Mouse (Mus musculus) left cerebral cortex, postnatal 4 days (tissue): ENCODE data around the gene Gpc6. TPM values are rescaled to one million over a fixed set of nuclear protein-coding genes. Genes with fewer than 3 reads are reported as not detected.
A peak's percentile ranks its signal among the peaks of the same experiment; 100 is the strongest.

Source experiments
- DNase-seq: peaks from one replicate; pipeline ENCODE4 v3.0.0-alpha.2; 2022
- intact Hi-C: fragments of 180-260 bp; cut with DNase I; formaldehyde crosslinking; loops from one replicate; pipeline ENCODE4 v1.15.1; 2025
- total RNA-seq, 2 experiments: library from RNA; stranded (reverse); gene quantifications; 2 replicates each; pipeline ENCODE4 v1.2.3; 2021

Gene Gpc6
- total RNA-seq, 2 experiments from 2014 or later = 24.8 to 26.4 TPM

DNA sequence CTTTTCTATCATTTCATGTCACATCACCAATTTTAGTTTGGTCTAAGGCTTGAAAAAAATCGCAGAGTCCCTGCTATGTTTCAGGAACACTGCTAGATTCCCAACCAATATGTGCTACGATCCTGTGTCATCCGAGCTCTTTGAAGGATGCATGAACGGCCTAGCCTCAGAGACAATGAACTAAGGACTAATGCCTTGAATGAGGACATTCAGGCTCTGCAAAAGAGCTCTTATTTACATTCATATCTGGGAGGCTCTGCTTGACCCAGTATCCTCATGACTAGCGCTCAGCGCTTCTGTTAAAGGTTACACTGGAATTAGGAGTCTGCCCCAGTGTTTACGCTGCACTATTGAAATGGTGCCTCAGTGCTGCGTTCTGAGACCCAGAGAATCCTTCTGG, 125.8 kb downstream of the Gpc6 start:
- intact Hi-C loops = no loop called here

DNA sequence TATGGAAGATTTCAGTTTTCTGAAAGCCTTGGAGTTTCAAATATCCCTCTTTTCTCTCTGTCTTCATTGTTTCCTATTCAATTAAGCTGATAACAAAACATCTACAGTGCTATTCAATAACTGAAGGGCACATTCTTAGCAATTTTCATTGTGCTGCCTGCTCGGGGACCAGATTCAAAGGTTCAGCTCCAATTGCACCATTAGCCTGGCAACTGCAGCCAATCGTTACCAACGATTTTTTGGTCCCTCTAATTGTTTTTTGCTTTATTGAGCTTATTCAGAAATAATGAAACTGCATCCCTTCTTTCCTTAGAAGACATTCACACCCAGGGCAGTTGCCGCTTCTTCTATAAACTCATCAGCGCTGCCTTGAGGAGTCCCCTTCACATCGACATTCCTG, 128.2 kb downstream of the Gpc6 start:
- DNase-seq = no peak
- intact Hi-C loops = no loop called here

More for the DNA sequence above, 125.8 kb downstream of the Gpc6 start:
- no peak for DNase-seq

DNA sequence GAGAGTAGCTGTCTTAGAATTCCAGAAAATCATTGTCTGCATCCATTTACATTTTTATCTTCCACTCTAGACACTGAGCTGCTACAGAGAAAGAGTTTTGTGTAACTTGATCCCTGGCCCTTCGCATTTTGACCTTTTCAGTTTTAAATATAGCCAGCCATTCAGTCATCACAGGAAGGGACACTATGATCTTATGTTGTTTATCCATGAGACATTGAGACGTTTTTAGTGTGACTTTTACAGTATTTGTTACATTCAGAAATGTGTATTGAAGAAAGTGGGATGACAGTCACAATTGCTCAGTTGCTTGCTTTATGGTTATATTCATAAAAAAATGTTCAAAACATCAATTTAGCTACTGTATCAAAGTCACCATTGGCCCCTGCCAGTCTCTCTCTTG, 130.0 kb downstream of the Gpc6 start:
- intact Hi-C loops = no loop called here
- no peak for DNase-seq

DNA sequence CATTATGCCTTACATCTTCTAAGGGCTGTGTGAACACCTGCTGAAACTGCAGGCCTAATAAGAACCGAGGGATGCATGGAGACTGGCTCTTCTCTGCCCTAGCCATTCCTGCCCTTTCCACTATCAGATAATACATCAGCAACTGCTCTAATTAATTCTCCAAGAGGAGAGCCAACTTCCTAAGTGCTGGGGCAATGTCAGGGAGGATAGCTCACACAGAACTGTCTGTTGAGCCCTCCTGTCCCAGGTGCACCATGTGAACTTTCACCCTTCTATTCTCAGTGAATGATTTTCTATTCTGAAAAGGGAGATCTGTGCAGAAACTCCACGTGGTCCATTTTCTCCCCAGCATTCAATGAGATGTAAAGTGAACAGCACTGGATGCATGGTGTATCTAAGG, 136.0 kb downstream of the Gpc6 start:
- no peak for DNase-seq
- intact Hi-C loops = no loop called here

DNA sequence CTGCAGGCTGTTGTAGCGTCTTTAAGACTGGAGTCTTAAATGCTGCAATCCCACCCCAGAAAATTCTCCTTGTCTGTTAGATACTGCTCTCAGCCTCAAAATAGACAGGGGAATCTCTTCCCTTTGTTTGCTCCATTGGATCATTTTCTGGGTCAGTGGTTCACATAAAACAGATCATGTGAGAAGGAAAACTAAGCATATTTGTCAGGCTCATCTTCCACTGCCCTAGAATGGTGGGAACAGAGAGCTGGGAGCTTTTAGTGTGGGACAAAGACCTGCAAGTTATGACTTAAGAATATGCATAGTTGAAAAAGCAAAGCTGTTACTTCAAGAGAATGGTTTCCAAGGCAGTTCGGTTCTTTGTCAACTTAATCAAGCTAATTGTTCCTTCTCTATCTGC, 136.4 kb downstream of the Gpc6 start:
- intact Hi-C loops = no loop called here
- DNase-seq = no peak

DNA sequence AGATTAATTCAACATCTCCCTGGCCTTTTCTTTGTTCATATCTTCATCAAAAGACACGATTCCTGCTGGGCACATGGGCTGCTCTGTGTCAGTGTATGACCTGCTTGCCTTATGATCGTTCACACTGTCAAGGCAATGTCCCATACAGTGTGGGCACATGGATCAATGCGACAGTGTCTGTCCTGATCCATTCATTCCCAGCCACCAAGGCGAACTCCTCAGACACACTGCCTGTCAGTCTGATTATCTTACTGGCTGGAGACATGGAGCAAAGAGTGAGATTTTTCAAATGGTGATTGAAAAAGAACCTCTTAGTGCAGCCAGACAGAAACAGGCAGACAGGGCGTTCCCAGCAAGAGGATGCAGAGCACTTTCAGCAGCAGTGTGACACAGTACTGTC, 143.1 kb downstream of the Gpc6 start:
- no peak for DNase-seq
- intact Hi-C loops = no loop called here

DNA sequence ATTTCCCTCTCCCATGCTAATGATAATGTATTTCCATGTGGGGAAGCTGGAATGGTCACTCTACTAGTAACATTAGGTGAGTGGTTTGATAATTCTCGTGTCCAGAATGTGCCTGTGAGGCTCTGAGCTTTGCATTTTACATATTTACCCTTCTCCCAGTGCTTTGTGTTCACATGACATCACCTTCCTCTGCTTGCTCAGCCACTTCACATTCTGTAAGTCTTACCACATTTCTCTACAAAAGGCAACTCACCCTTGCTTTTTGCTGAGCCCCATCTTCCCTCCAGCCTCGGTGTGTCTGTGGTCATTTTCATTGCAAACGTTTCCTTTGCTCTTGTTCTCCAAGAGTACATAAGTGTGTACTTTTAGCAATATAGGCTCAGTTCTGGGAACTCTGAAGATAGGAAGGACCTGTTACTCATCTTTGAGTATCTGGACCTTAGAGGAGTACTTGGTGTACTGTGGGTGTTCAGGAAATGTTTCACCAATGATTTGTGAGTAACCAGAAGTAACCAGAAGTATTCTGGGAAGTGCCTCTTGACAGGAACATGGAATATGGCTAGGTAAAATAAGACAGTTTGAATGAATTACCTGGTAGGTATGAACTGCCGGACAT, 145.5 kb downstream of the Gpc6 start:
- intact Hi-C loops = no loop called here
- DNase-seq = no peak

DNA sequence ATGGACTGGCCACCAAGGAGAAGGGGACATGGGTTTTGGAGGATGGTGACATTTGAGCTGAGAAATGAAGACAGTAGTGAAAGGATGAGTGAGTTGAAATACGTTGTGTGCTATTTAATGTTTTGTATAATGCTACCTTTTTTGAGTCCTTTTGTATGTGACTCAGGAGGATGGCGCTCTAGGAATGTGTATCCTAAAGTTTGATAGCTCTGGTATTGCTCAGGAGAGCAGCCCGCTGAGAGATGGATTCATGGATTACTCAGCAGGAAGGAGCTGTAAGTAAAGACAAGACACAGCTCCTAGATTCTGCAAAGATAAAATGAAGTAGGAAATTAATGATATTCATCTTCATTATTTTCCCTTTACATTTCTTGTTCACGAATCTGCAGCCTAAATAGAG, 168.5 kb downstream of the Gpc6 start:
- no peak for DNase-seq
- intact Hi-C loops = no loop called here

DNA sequence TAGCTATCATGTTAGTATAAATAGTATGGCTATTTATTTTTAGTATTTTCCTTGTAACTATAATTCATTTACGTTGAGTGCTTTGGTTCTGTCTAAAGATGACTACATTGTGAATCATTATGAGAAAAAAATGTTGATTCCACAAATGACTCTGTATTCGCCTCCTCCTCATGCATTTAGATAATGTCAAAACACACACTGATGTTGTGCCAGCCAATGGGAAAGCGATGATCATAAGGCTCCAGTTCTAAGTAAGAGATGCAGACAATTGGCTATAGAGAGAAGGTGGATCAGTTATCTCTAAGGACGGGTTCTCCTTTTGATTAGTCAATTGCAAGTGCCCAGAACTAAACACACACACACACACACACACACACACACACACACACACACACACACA, 181.8 kb downstream of the Gpc6 start:
- DNase-seq = no peak
- intact Hi-C loops = no loop called here

DNA sequence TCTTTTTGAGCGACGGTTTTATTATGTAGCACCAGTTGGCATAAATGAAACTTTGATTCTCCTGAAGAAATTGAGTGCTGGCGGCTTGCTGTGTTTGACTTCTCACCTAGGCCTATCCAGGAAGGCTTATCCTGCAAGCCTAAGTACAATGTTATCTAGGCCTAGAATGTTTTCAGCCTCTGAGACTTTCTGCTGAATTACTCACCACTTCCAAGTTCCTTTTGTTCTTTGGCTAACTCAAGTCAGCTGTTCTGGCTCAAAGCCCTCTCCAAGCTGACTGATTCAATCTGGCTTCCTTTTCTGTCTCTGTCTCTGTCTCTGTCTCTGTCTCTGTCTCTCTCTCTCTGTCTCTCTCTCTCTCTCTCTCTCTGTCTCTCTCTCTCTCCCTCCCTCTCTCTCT, 188.0 kb downstream of the Gpc6 start:
- DNase-seq = no peak

DNA sequence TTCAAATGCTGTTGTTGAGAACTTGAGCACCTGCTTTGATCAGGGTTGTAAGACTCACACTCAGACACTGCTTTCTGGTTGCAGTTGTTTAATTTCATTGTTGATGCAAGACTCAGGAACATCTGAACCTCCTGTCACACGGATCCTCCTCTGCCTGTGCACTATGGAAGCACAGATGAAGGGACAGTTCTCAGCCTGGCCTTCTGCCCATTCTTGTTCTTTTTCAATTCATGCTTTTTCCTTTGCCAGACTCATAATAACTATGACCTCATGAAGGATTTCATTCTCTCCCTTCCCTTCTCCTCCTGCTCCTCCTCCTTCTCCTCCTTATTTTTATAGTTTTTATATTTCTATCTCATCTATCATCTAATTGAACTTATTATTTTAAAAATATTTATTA, 196.9 kb downstream of the Gpc6 start:
- no peak for DNase-seq
- intact Hi-C loops = no loop called here

More for the DNA sequence above, 188.0 kb downstream of the Gpc6 start:
- intact Hi-C loops = no loop called here

DNA sequence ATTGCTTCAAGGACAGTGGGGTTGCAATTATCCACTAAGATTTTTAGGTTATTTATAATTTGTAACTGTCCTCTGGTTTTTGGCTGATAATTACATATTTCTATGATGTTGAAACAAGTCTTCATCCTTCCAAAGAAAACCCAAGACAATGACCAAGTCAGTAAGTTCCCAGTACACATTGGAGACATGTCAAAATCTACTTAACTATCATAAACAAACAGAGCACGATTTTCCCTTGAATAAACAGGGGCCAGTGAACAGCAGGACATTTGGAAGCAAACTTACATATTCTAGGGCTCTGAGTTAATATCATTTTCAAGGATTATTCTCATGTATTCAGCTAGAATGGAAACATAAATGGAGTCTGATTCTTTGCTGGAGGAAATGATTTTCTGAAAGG, 205.2 kb downstream of the Gpc6 start:
- intact Hi-C loops = no loop called here
- no peak for DNase-seq

DNA sequence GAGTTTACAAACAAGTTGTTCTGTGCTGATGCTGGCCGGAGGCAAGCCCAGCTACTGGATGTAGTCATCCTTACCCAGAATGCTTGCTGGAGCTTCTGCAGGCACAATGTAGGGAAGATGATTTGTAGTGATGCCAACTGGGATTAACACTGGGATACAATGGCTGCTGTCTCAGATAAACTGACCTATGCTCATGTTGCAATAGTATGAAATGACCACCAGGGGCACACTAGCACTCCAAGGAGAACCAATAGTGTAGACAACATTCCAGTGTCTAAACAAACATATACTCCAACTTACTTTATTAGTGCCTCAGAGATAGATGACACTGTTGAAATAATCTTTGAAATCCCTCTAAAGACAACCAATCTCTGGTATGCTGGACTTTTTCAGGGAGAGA, 206.2 kb downstream of the Gpc6 start:
- intact Hi-C loops = no loop called here
- DNase-seq = no peak

DNA sequence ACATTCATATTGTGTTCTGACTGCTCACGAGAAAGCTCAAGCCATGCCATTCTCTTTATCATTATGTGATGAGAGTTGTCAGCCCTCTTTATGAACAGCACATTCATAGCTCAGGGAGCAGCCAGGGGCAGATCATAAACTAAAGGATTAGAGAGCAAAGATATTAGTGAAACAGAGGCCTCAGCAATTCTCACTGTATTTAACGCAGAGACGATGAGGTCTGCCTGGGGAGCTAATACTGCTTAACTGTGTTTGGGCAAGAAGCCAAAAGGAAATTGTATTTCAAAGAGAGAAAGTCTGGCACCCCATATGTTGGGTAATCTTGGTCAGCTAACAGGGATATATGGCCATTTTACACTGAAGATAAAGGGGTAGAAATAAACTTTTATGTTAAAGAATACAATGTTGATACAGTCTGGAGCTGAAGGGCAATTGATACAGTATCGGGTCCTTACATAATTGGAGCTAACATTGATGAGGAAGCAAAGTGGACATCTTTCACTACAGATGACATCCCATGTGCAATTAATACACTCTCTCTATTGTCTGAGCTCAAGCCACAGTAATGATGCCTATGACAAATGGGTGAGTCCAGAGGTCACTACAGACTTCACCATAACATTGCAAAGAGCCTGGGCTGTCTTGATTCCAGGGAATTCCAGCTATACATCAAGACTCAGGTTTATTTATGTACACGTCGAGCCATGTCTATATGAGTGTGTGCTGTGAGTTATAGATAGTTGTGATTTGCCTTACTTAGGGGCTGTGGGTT, 216.1 kb downstream of the Gpc6 start:
- intact Hi-C loops = no loop called here
- DNase-seq = no peak

DNA sequence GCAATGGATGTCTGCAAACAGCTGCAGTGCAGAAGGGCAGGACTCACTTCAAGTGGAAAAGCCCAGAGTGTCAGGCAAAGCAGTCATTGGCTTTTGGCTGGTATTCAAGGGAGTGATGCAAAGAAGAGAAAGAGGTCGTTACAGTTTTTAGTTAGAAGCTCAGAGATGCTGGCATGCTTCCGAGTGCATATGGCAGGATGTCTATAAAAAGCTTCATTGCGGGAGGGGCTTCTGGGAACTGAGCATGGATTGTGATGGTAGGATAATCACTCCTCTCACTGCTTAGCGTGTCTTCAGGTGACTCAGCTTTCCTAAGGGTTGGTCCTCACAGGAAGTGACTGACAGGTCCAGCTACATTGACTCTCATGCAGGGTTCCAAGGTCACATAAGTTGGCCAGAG, 221.0 kb downstream of the Gpc6 start:
- intact Hi-C loops = no loop called here
- peak; percentile 31 for DNase-seq

DNA sequence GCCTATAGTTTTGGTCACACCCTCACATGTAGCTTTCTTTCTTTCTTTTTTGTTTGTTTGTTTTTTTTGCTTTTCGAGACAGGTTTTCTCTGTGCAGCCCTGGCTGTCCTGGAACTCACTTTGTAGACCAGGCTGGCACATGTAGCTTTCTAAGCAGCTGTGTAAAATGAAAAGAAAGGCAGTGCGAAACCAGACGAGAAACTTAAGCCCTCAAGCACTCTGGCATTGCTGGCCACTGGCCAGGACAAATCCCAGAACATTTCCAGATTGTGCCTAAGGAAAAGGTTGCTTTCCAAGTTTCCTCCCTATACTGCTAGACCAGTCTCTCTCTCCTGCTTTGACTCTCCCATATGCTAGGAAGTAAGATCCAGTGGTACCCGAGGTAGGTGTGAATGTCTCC, 221.6 kb downstream of the Gpc6 start:
- no peak for DNase-seq

DNA sequence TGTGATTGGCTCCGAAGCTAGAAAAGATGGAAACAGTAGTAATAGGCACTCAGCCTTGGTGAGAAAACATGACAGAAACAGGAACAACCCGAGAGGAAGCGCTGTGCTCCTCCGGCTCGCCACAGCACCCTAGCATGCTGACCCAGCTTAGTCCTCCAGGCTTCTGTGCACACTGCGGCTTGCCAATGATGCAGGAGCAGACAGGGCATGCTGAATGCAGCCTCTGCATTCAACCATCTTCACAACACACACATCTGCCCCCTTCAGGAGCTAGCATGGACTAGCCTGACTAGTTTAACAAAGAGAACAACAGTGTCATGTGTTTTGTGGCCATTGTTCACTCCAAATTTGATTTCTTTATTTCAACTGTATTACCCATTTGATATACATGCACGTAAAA, 226.5 kb downstream of the Gpc6 start:
- DNase-seq = no peak
- intact Hi-C loops = no loop called here

More for the DNA sequence above, 221.6 kb downstream of the Gpc6 start:
- intact Hi-C loops = no loop called here

DNA sequence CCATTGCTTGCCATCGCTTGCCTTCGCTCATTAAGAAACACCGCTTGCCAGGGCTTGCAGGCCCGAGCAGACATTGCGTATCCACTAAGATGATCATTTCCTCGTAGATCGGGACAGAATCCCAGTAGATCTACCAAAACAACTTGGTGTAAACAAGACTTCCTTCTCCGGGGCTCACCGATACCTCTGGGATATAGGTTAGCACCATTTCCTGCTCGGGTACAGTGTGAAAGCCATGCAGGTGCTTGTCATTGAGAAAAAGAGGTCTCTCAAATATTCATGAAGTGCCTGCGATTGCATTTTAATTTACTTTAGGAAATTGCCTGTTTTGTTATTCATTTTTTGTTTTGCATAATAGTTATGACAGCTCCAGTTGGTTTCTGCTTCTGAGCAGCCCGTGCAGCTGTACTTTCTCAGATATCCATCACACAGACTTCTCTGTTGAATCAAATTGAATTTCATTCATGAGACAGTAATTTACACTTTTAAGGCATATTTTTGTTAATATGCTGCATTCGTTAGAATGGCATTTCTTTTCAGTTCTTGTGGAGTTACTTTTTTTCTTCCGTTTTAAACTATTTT, 230.9 kb downstream of the Gpc6 start:
- no peak for DNase-seq
- intact Hi-C loops = no loop called here

DNA sequence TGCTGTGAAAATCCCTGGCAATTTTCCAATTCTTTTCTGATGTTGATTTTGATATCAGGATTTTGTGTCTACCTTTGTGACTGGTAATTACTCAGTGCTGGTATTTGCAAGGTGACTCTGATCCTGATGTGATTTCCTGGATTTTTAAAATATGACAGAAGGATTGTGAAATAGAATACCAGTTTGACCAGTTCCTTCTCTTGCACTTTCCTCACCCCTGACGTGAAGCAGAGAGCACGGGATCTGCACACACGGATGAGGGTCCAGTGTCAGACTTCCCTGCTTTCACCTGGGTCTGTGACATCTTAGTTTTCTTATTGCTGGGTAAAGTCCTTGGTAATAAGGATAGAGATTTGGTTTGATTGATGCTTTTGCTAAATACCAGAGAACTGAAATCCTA, 232.3 kb downstream of the Gpc6 start:
- intact Hi-C loops = no loop called here
- no peak for DNase-seq

DNA sequence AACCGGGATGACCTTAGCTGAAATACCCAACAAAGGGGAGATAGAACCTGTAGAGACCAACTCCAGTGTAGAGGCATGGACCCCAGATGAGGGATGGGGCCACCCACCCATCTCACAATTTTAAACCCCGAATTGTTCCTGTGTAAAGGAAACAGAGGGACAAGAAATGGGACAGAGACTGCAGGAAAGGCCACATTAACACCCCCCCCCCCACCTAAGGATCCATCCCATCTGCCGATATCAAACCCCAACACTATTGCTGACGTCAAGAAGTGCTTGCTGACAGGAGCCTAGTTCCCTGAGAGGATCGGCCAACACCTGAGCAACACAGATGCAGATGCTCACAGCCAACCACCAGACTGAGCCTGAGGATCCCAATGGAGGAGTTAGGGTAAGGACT, 241.2 kb downstream of the Gpc6 start:
- no peak for DNase-seq
- intact Hi-C loops = no loop called here

DNA sequence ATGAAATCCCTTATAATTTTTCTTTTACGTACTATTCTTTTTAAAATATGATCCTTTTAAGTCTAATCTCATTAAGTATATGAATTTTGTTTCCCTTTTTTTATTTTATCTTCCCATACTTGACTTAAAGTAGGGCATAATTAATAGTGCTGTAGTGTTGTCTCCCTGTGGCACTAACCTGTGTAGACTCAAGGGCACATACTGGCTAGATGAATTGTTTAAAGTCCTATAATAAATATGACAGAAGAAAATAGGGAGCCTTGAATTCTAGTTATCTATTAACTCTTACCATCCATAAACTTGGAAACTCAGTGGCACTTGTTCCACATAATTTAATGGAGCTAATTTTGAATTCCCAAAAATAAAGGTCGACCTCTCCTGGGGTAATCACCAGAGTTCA, 268.2 kb downstream of the Gpc6 start:
- intact Hi-C loops = no loop called here

DNA sequence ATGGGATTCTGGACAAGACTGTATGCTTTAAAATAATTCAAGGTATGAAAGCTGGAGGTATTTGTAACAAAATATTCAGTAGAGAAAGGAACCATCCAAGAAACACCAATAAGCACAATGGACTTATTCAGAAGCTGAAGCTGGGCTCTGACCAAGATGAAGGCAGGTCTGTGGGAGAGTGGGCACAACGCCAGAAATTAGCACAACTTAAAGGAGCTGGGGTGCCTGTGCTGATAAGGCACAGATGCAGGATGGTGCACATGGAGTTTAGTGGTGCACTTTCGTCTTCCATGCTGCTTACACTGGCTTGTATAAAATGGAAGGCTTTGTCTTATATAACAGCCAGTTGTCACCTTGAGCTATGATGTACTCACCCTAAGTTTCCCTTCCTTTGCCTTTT, 276.9 kb downstream of the Gpc6 start:
- DNase-seq = peak; percentile 10
- intact Hi-C loops = no loop called here

More for the DNA sequence above, 268.2 kb downstream of the Gpc6 start:
- DNase-seq = no peak
